Mouse (Mus musculus) midbrain, embryonic 14.5 days (tissue): ENCODE data around the gene Ptpn11. TPM values are rescaled to one million over a fixed set of nuclear protein-coding genes. Genes with fewer than 3 reads are reported as not detected.

Source experiments
- ATAC-seq: fragments of 200-750 bp; cut with Nextera tagmentation; 2 replicates; pipeline ENCODE4 v1.8.0; 2017; ENCODE audit warnings: moderate number of reproducible peaks, moderate library complexity; ENCODE audit not compliant: low FRiP score, low TSS enrichment
- DNase-seq: peaks from one replicate; pipeline ENCODE4 v3.0.0-alpha.2; 2015
- H3K27ac ChIP-seq: fragments of 300-500 bp; sonication (generic); replicated peaks from 2 replicates; pipeline ENCODE4 v1.5.1; 2014; ENCODE audit warnings: mild to moderate bottlenecking, low read depth, low read length, moderate library complexity
- H3K27me3 ChIP-seq: fragments of 300-500 bp; sonication (generic); 2 replicates; pipeline ENCODE4 v1.6.1; 2014; ENCODE audit warnings: low read length, control low read depth, mixed read lengths; ENCODE audit not compliant: control insufficient read depth, insufficient read depth
- H3K36me3 ChIP-seq: fragments of 300-500 bp; sonication (generic); 2 replicates; pipeline ENCODE4 v1.6.1; 2014; ENCODE audit warnings: low read length, control low read depth; ENCODE audit not compliant: control insufficient read depth, insufficient read depth
- H3K4me1 ChIP-seq: fragments of 300-500 bp; sonication (generic); 2 replicates; pipeline ENCODE4 v1.6.1; 2014; ENCODE audit warnings: mild to moderate bottlenecking, antibody characterized with exemption, low read length, control low read depth; ENCODE audit not compliant: control insufficient read depth, insufficient read depth
- H3K4me2 ChIP-seq: fragments of 300-500 bp; sonication (generic); 2 replicates; pipeline ENCODE4 v1.6.1; 2014; ENCODE audit warnings: mild to moderate bottlenecking, low read length, moderate library complexity
- H3K4me3 ChIP-seq: fragments of 300-500 bp; sonication (generic); replicated peaks from 2 replicates; pipeline ENCODE4 v1.5.1; 2014; ENCODE audit warnings: low read depth, low read length
- H3K9ac ChIP-seq: fragments of 300-500 bp; sonication (generic); replicated peaks from 2 replicates; pipeline ENCODE4 v1.6.1; 2014; ENCODE audit warnings: mild to moderate bottlenecking, low read length, moderate library complexity
- H3K9me3 ChIP-seq: fragments of 300-500 bp; sonication (generic); 2 replicates; pipeline ENCODE4 v1.6.1; 2016; ENCODE audit warnings: low read length, control low read depth, mixed read lengths; ENCODE audit not compliant: control insufficient read depth
- WGBS: fragments of 180-500 bp; shearing (Covaris S2); extraction: QIAGEN DNeasy Blood & Tissue Kit; methylation state at CpG from one replicate; pipeline ENCODE4 v1.1.7; 2014; 5-methylcytosine and 5-hydroxymethylcytosine counted together
- polyA plus RNA-seq: library from polyadenylated mRNA; unstranded; fragments of >200 nt; fragmentation: Nextera tagmentation; extraction: Ambion mirVana; gene quantifications from 2 replicates; pipeline ENCODE4 v1.2.1, GENCODE M21; 2014

Gene Ptpn11
- polyA plus RNA-seq, 1 experiment from 2014 or later = 29.7 TPM

DNA sequence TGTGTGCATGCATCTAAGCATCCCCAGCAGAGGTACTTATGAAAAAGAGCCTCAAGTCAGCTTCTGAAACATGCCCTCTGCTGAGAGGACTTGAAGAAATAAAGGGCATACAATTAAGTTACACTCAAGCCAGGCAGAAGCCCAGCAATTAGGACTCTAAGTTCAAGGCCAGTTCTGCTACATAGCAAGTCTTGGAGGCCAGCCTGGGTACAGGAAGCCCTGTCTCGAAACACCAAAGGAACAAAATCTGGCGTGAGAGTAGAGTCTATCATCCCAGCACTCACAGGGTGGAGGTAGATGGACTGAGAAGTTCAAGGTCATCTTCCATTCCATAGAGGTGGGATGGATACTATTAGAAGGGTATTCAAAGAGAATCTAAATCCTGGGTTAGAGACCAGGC lies 6.8 kb downstream of the Ptpn11 start:
- ATAC-seq = no peak
- H3K4me1 ChIP-seq = peaks cover 27% of the 10 kb centered on the region

GRCm38 (mm10) chr5:121183269-121183668 lies 7.9 kb downstream of the Ptpn11 start:
- H3K27me3 ChIP-seq = no peaks in the 10 kb centered on the region
- WGBS = 74% methylated on average over 9 of the region's 9 CpGs

More for the DNA sequence above, 6.8 kb downstream of the Ptpn11 start:
- WGBS = 76% methylated on average over 2 of the region's 2 CpGs
- Histone ChIP-seq H3K4me3 (no peak overlapping the region), H3K27ac (peak overlapping the region; percentile 32; the same call in 1 of the 2 replicates), H3K9ac (no peak overlapping the region), H3K4me2 (no peak overlapping the region), H3K36me3 (no peaks in the 10 kb centered on the region), H3K9me3 (no peaks in the 10 kb centered on the region), H3K27me3 (no peaks in the 10 kb centered on the region)
- no peak for DNase-seq

DNA sequence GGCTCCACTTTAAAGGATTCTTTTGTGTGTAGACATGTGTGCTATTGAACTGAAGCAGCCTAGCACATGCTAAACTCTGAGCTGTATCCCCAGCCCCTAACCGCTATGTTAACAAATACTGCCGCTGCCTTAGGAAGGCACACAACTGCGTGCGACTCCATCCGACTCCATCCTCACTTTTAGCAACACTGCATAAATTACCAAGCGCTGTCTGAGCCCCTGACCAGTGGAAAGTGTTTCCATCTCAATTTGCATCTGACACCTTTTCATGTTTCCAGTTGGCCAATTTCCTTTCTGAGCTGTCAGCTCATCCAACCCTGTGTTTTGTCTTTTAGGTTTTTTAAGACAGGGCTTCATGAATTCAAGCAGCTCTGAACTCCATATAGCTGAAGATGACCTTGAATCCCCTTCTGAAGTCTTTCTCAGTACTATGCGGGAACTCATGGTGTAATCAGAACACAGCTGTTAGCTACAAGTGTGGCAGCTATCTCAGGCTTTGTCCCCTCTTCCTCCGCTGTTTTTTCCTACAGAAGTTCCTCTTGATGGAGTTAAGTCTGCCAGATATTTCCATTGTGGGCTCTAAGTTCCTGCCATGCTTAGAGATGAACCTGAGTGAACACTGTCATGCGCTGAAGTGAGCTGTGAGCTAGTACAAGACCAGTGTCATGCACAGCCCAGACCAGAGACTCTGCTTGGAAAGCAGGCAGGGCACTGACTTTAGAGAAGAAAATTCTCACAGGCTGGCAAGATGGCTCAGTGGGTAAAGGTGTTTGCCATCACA lies 11.9 kb downstream of the Ptpn11 start:
- DNase-seq (no peak), ATAC-seq (no peak)
- H3K4me1 ChIP-seq = 0 out of 2 replicates have a peak, but pooled peaks cover 6% of the 10 kb centered on the region
- no peak overlapping the region; the same call in 1 of the 2 replicates for H3K27ac ChIP-seq
- no peaks in the 10 kb centered on the region for H3K27me3 ChIP-seq
- no peak overlapping the region for H3K4me2 ChIP-seq
- no peak overlapping the region for H3K9ac ChIP-seq
- H3K4me3 ChIP-seq = no peak overlapping the region
- H3K9me3 ChIP-seq = no peaks in the 10 kb centered on the region
- 55% methylated on average over 9 of the region's 9 CpGs for WGBS
- peaks cover under 1% of the 10 kb centered on the region; the same call in 1 of the 2 replicates for H3K36me3 ChIP-seq

More at GRCm38 (mm10) chr5:121183269-121183668, 7.9 kb downstream of the Ptpn11 start:
- ATAC-seq (no peak), DNase-seq (no peak)
- H3K27ac ChIP-seq = no peak overlapping the region
- H3K4me1 ChIP-seq = peaks cover 21% of the 10 kb centered on the region
- H3K36me3 ChIP-seq = no peaks in the 10 kb centered on the region
- H3K4me2 ChIP-seq = no peak overlapping the region
- no peak overlapping the region for H3K4me3 ChIP-seq
- no peaks in the 10 kb centered on the region for H3K9me3 ChIP-seq
- no peak overlapping the region for H3K9ac ChIP-seq

- no peak overlapping the region for H3K4me3 ChIP-seq
- 92% methylated on average over 4 of the region's 4 CpGs for WGBS
- H3K36me3 ChIP-seq = peaks cover 20% of the 10 kb centered on the region
- DNase-seq (peak; percentile 52), ATAC-seq (no peak)
- no peak overlapping the region for H3K4me2 ChIP-seq
- H3K9me3 ChIP-seq = no peaks in the 10 kb centered on the region
- no peaks in the 10 kb centered on the region for H3K4me1 ChIP-seq
- no peak overlapping the region for H3K27ac ChIP-seq
- H3K9ac ChIP-seq = no peak overlapping the region
- no peaks in the 10 kb centered on the region for H3K27me3 ChIP-seq
Observed at GRCm38 (mm10) chr5:121172835-121173234, 18.4 kb downstream of the Ptpn11 start.

DNA sequence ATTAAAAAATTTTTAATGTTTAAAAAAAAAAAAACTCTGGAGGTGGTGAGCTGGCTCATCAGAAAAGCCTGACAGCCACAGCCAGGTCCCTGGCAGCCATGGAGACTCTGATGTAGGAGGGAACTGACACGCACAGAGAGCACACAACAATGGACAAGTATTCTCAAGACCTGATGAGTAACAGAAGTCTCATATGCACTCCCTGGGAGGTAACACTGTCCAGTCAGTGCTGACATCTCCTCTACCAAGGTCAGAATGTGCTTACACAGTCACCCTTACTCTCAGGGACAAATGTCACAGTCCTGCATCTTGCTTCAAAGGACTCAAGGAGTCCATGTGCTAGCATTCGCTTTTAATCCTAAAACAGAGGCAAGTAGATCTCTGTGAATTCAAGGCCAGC lies 21.6 kb downstream of the Ptpn11 start:
- ATAC-seq = no peak
- Histone ChIP-seq H3K36me3 (peaks cover 50% of the 10 kb centered on the region), H3K27me3 (no peaks in the 10 kb centered on the region), H3K4me2 (no peak overlapping the region), H3K4me3 (no peak overlapping the region), H3K9ac (no peak overlapping the region), H3K4me1 (no peaks in the 10 kb centered on the region), H3K9me3 (no peaks in the 10 kb centered on the region), H3K27ac (no peak overlapping the region)
- WGBS = 83% methylated on average over 2 of the region's 2 CpGs
- DNase-seq = no peak

GRCm38 (mm10) chr5:121166884-121167283 lies 24.3 kb downstream of the Ptpn11 start:
- Histone ChIP-seq H3K9ac (no peak overlapping the region), H3K9me3 (no peaks in the 10 kb centered on the region), H3K4me1 (no peaks in the 10 kb centered on the region), H3K27ac (no peak overlapping the region), H3K36me3 (peaks cover 75% of the 10 kb centered on the region), H3K4me3 (no peak overlapping the region), H3K4me2 (no peak overlapping the region), H3K27me3 (no peaks in the 10 kb centered on the region)
- no peak for ATAC-seq
- 98% methylated on average over 6 of the region's 6 CpGs for WGBS
- no peak for DNase-seq

- no peak for ATAC-seq
- no peaks in the 10 kb centered on the region for H3K9me3 ChIP-seq
- no peaks in the 10 kb centered on the region for H3K4me1 ChIP-seq
- no peak overlapping the region for H3K9ac ChIP-seq
- no peak overlapping the region for H3K4me3 ChIP-seq
- H3K27me3 ChIP-seq = no peaks in the 10 kb centered on the region
- no peak overlapping the region for H3K27ac ChIP-seq
- 92% methylated on average over 7 of the region's 7 CpGs for WGBS
- peaks cover 87% of the 10 kb centered on the region for H3K36me3 ChIP-seq
- H3K4me2 ChIP-seq = no peak overlapping the region
- DNase-seq = no peak
Observed at GRCm38 (mm10) chr5:121162923-121163322, 28.3 kb downstream of the Ptpn11 start.

DNA sequence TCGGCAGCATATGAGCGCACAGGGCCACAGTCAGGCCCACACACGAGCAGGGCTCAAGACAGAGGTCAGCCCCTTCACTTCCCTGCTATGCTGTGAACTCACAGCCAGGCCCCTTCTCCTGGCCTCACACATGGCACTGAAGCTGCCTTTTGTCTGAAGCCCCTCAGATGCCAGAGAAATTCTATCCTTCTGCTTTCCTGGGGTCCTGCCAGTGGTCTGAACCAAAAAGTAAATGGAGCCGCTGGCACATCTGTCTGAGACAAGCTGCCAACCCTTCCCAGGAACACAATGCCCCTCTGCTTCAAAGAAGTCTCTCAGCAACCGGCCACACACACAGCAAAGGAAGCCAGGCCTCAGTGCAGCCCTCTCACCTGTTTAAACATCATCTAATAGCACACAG lies 28.9 kb downstream of the Ptpn11 start:
- no peaks in the 10 kb centered on the region for H3K4me1 ChIP-seq
- no peak overlapping the region for H3K27ac ChIP-seq
- H3K4me3 ChIP-seq = no peak overlapping the region
- DNase-seq = no peak
- WGBS = 91% methylated on average over 5 of the region's 5 CpGs
- no peak overlapping the region for H3K4me2 ChIP-seq
- no peaks in the 10 kb centered on the region for H3K27me3 ChIP-seq
- H3K36me3 ChIP-seq = peaks cover 86% of the 10 kb centered on the region
- H3K9ac ChIP-seq = no peak overlapping the region
- no peak for ATAC-seq
- H3K9me3 ChIP-seq = no peaks in the 10 kb centered on the region

GRCm38 (mm10) chr5:121158966-121159365 lies 32.2 kb downstream of the Ptpn11 start:
- no peak overlapping the region for H3K4me2 ChIP-seq
- H3K4me1 ChIP-seq = no peaks in the 10 kb centered on the region
- H3K27ac ChIP-seq = no peak overlapping the region
- 81% methylated on average over 7 of the region's 7 CpGs for WGBS
- H3K9me3 ChIP-seq = no peaks in the 10 kb centered on the region
- no peak for ATAC-seq
- no peak for DNase-seq
- H3K27me3 ChIP-seq = no peaks in the 10 kb centered on the region
- no peak overlapping the region for H3K4me3 ChIP-seq
- no peak overlapping the region for H3K9ac ChIP-seq
- H3K36me3 ChIP-seq = peaks cover 73% of the 10 kb centered on the region
